Mouse (Mus musculus) urinary bladder, postnatal 10 days (tissue): Measurements from ENCODE around the gene Myof.
A peak's percentile ranks its signal among the peaks of the same experiment; 100 is the strongest.

Experiments
- DNase-seq: peaks from one replicate; pipeline ENCODE4 v3.0.0; 2022; ENCODE audit warnings: low spot score

The Myof gene

GRCm38 (mm10) chr19:38003671-38004521 lies 39.5 kb downstream of the Myof start:
- DNase-seq, result no peak

GRCm38 (mm10) chr19:38002816-38003215 lies 40.6 kb downstream of the Myof start:
- no peak for DNase-seq

- no peak for DNase-seq
These were observed 42.4 kb downstream of the Myof start for GRCm38 (mm10) chr19:38000990-38001389.

DNA sequence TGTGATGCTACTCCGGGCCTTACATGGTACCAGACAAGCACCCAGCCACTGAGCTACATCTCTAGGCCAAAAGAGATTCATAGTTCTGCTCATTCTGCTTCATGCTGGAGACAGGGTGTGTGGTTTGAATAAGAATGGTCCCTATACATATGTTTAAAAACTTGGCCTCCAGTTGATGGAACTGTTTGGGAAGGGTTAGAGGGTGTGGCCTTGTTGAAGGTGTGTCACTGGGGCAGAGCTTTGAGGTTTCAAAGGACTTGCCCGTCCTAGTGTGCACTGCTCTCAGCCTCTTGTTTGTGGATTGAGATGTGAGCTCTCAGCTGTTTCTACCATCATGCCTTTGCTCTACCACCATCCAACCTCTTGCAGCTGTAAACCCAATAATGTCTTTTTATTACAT lies 43.4 kb downstream of the Myof start:
- no peak for DNase-seq

DNA sequence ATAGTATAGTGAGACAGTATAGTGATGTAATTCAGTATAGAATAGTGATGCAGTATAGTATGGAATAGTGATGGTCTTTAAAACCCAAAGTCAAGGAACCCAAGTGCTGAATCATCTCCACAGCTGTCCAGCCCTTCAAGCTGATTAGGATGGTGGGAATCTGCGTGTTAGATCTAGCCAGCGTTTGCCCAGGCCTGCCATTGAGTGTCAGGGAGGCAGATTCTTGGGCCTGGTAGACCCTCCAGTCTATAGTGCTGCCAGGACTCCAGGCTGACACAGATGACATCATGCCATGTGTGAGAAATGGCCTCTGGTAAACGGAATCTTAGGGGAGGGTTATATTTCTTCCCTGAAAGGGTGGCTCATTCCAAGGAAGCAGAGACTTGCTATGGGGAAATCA lies 49.1 kb downstream of the Myof start:
- DNase-seq, result no peak

- no peak for DNase-seq
These were observed 51.2 kb downstream of the Myof start for GRCm38 (mm10) chr19:37992184-37992554.

DNA sequence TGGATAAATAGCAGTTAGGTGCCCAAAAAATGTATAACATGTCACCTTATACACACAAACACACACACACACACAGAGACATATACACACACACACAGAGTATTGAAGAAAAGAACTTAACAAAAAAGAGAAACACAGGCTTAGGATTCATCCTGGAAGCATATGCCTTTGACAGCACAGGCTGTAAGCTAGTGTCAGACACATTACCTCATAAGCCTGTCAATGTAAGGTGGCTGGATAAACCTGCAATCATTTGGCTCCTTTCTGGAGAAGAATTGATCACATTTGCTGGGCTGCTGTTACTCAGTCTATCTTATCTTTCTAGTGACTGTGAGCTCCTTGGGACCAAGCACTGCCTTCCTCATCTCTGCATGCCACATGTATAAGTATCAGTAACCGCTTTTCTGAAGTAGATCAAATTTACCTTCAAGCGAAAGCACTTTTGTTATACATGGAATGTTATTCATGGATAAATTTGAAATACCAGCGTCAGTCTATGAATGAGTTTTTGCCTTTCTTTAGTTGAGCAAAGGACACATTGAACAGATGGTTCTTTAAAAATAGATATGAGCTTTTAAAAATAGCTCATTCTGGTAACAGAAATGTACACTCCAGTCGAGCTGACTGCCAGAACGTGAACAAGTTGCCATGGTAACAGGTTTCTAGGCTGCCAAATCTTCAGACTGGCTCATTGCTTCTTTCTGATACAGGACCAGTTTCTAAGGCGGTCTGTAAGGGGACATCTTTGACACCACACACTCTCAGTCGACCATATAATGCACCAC lies 51.8 kb downstream of the Myof start:
- no peak for DNase-seq

GRCm38 (mm10) chr19:37989971-37990370 lies 53.4 kb downstream of the Myof start:
- no peak for DNase-seq

DNA sequence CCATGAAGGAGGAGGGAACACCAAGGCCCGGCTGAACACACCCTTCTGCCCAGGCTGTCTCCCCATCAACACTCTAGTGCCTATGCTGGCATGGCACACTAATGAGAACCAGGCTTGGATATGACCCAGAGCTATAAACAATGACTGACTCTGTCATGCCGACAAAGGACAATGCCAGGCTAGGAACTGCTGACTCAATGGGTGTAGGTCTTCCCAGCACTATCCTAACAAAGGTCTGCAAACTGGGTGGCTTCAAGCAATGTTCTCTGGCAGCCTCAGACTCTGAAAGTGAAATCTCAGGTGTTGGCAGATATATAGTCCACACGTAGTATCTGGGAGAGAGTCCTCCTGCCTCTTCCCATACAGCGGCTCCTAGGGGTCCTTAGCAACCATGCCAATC lies 55.2 kb downstream of the Myof start:
- DNase-seq, result no peak

DNA sequence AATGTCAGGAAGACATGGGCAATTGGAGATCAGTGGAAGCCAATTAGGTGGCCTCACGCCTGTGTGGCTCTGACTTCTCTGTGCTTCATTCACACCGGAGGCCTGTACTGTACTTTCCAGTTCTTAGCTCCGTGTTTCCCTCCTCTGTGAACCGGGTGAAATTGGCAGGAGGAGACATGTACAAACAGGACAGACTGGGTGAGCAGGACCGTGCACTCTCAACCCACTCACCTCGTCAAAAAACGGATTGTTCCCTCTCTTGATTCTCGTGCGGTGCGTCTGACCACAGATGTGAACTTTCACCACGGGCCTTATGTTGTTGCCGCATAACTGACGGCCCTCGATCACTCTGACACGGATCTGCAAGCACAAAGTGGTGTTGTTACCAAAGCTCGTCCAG lies 57.6 kb downstream of the Myof start:
- no peak for DNase-seq

GRCm38 (mm10) chr19:37975951-37976350 lies 67.4 kb downstream of the Myof start:
- DNase-seq, result no peak

- DNase-seq, result no peak
These were observed 72.8 kb downstream of the Myof start for GRCm38 (mm10) chr19:37970571-37970970.

DNA sequence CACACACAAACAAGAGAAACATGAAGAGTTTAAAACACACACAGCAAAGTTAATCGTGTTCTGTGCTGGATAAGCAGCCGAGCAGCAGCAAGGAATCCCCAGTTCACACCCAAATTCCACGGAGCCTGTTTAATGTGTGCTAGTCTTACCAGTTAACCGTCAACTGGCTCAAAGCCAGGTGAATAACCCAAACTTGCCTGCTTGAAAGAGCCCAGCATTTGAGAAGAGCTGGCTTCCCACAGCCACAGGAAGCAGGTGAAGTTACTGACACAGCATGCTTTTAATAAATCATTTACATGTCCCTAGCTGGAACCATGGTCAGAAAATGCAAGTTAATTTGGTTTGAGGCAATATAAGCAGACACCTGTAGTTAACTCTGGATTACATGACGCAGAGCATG lies 73.4 kb downstream of the Myof start:
- DNase-seq, result no peak

DNA sequence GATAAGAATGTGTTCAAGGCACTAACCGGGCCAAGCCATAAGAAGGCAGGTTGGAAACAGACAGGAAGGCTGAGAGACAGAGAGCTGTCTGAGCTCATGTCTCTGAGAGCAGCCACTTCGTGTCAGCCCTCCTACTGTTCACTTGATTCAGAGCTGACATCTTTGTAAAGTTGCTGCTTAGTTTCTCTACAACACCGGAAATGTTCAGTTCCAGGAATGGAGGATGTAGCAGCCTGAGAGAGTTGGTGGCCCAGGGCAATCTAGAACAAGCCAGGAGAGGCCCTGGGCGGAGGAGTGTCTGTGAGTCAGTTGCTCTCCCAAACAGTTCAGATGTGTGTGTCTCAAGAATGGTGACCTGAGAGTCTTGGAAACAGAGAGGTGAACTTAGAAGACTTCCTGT lies 77.5 kb downstream of the Myof start:
- no peak for DNase-seq

- no peak for DNase-seq
These were observed 80.0 kb downstream of the Myof start for GRCm38 (mm10) chr19:37963421-37963820.

GRCm38 (mm10) chr19:37960791-37961190 lies 82.6 kb downstream of the Myof start:
- no peak for DNase-seq

DNA sequence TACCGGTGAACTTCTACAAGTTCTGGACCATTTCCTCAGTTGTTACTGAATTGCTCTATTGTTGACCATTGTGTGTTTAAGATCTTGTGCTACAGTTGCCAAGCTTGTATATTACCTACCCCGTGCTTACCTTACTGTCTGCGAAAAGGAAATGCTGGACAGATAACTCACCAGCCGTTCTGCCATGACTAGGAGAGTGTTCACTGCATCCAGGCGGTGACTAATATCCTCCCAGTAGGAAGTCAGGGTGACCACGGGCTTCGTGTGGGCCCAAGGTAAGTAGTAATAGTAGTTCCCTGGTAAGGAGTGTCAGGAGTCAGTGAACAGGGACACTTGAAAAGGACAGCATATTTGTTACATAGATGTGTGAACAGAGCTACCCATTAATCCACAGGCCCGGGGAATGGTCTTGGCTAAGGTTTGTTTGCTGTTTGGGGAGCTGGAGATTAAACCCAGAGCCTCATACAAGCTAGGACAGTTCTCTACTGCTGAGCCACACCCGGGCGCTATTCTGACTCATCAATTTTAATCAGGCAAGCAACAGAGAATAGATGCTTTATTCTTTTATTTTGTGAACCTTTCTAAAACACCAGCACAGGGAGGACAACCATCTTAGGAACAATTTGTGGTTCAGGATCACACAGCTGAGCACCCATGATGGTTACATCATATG lies 83.7 kb downstream of the Myof start:
- no peak for DNase-seq

GRCm38 (mm10) chr19:37959076-37959475 lies 84.3 kb downstream of the Myof start:
- no peak for DNase-seq

GRCm38 (mm10) chr19:37957256-37957655 lies 86.1 kb downstream of the Myof start:
- no peak for DNase-seq

DNA sequence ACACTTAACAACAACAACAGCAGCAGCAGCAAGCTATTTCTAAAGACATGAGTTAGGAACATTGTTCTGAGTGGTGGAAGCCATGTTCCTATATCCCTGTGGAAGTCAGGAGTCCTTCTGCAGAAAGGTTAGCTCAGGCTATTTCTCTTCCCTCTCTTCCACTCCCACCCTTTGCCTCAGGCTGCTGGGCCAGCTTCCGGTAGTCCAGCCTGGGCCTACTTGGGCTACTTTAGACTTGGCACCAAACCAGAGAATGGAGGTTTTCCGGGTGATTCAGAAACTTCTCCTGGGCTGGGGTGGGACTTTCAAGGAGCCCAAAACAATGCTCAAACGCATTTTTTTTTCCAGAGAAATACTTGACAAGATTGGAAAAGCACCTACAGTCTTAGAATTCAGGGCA lies 87.4 kb downstream of the Myof start:
- no peak for DNase-seq

DNA sequence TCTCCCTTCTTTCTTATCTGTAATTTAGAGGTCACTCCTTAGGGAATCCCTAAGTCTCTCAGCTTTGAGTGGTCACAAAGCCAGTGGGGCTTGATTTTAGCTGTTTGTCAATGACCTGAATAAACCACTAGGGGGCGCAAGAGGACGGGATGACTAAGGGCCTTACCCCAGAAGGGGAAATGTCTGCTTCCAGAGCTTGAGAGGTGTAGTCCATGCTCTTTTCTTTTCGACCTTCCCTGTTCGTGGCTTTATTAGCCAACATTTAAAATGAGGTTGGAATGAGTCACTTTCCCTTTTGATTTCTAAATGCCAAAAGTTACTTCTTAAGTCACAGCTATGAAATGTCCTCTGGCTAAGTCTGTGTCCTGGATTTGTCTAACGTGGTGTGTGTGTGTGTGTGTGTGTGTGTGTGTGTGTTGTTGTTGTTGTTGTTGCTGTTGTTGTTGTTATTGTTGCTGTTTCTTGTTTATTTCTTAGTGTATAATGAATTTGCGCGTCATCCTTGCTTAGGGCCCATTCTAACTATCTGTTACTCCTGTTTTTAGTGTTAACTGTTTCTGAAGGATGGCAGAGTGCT lies 87.9 kb downstream of the Myof start:
- DNase-seq, result peak; percentile 22

DNA sequence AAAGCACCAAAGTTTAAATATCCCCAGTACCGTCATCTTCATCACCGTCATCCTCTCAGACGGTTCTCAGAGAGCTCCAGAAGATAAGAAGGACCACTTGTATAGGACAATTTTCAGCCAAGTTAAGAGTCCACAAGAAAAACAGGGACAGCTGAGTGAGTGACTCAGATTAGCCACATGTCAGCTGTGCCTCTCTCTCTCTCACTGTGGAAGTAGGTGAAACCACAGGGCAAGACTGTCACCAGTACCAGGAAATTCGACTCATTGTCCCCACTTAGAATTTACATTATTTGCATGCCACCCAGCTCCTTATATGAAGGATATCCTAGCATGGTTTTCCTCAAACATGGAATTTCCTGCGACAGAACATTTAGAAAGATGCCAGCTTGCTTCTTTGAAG lies 88.6 kb downstream of the Myof start:
- no peak for DNase-seq

GRCm38 (mm10) chr19:37954236-37954635 lies 89.1 kb downstream of the Myof start:
- DNase-seq, result no peak
